Mouse (Mus musculus): ENCODE measurements around the gene Gm21897. TPM values are rescaled to one million over a fixed set of nuclear protein-coding genes. Genes with fewer than 3 reads are reported as not detected.

Gene Gm21897
- polyA plus RNA-seq, 1 experiment from 2014 or later = not detected

GRCm38 (mm10) chr16:15360825-15361224 lies 43.6 kb downstream of the Gm21897 start:
- H3K4me2 ChIP-seq (ENCODE audit: low read depth, low read length) = no peak overlapping the region
- H3K9me3 ChIP-seq (replicated peaks; ENCODE audit: control insufficient read depth, low read length) = no peaks in the 10 kb centered on the region
- no peaks in the 10 kb centered on the region for H3K4me1 ChIP-seq (ENCODE audit: control insufficient read depth, insufficient read depth, low read length)
- DNase-seq (ENCODE audit: low spot score) (no peak), ATAC-seq (replicated peaks; ENCODE audit: insufficient number of reproducible peaks, low FRiP score, low TSS enrichment, low read depth) (no peak)
- H3K4me3 ChIP-seq (ENCODE audit: low read depth, low read length) = no peak overlapping the region
- H3K9ac ChIP-seq (replicated peaks; ENCODE audit: low read length) = no peak overlapping the region
- H3K36me3 ChIP-seq (replicated peaks; ENCODE audit: control insufficient read depth, insufficient read depth, low read depth, low read length) = no peaks in the 10 kb centered on the region
- H3K27me3 ChIP-seq (ENCODE audit: control insufficient read depth, insufficient read depth, low read length) = no peaks in the 10 kb centered on the region
- no peak overlapping the region for H3K27ac ChIP-seq (replicated peaks; ENCODE audit: low read depth, low read length)

All from embryonic facial prominence, embryonic 11.5 days (tissue).